Mouse (Mus musculus) stomach, postnatal 0 days (tissue): ENCODE results near the gene Tmem140.

Source experiments
- CTCF ChIP-seq: IDR thresholded peaks from 2 replicates; pipeline ENCODE4 v1.5.1; 2016; ENCODE audit warnings: antibody characterized with exemption, low read depth, mild to moderate bottlenecking, moderate library complexity
- EP300 ChIP-seq: optimal IDR thresholded peaks from 2 replicates; pipeline ENCODE3; 2016; ENCODE audit warnings: antibody characterized with exemption

DNA sequence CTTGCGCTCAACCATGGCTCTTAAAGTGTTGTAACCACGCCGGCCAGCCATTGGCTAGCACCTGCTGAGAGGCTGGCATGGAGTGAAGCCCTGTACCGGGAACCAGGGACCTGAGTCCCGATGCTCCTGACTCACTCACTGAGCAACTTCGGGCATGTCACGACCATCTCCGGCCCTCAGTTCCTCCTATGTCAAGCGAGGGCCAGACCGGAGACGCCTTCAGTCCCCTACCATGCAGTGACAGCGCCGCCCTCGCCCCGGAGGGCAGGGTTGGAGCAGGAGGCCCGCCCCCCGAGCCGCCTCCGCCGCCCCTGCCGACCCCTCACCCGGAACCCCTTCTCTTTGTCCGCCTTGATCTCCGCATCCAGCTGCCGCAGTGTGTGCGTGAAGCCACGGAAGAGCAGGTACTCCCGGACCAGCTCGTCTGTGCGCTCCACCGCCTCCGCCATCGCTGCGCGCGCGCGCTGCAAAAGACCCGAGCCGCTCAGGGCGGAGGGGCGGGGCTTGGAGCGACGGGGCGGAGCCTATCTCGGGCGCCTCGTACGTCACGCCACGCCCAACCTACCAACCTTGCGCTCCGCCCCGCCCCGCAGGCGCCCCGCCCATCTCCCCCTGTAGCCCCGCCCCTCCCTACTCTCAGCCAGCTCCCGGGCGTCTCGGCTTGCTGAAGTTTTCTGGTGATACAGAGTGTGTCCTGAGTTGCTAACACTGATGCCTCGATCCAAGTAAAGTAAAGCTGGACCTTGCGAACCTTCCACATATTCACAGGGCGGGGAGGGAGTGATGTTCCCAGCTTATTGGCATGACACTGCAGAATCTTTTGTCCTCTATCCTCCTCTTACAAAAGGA lies 47.6 kb downstream of the Tmem140 start, which contains the start of gene Wdr91:
- TF ChIP-seq CTCF = peak; percentile 49
- no peak for TF ChIP-seq EP300
